Mouse (Mus musculus): Measurements from ENCODE around the gene Tnfaip1. TPM values are rescaled to one million over a fixed set of nuclear protein-coding genes. Genes with fewer than 3 reads are reported as not detected.
A peak's percentile ranks its signal among the peaks of the same experiment; 100 is the strongest.

Tnfaip1 gene
- polyA plus RNA-seq, 1 experiment from 2014 or later, result 67.1 TPM

GRCm38 (mm10) chr11:78512025-78512957 lies 23.8 kb downstream of the Tnfaip1 start, which contains the start of the genes Tmem199 and Poldip2:
TSS of gene Tmem199 (minus strand) at chr11:78512172.
TSS of gene Poldip2 (plus strand) at chr11:78512193.
- peak within 1 kb of the TSS; percentile 85 for H3K27ac ChIP-seq (replicated peaks)
- WGBS, result under 1% methylated on average over 67 of the region's 67 CpGs
- ATAC-seq (replicated peaks), result peak; percentile 97
- H3K4me3 ChIP-seq, result peak within 1 kb of the TSS; percentile 96
- H3K9me3 ChIP-seq, result no peaks in the 10 kb centered on the region
- peaks cover 41% of the 10 kb centered on the region for H3K36me3 ChIP-seq
- H3K9ac ChIP-seq (replicated peaks), result peak within 1 kb of the TSS; percentile 98
- peak within 1 kb of the TSS; percentile 92 for H3K4me2 ChIP-seq (replicated peaks)
- H3K4me1 ChIP-seq, result peaks cover 19% of the 10 kb centered on the region
- no peaks in the 10 kb centered on the region for H3K27me3 ChIP-seq

- H3K4me3 ChIP-seq, result no peak overlapping the region
- no peak overlapping the region for H3K27ac ChIP-seq (replicated peaks)
- 80% methylated on average over 5 of the region's 5 CpGs for WGBS
- H3K4me2 ChIP-seq (replicated peaks), result no peak overlapping the region
- H3K9me3 ChIP-seq, result no peaks in the 10 kb centered on the region
- H3K4me1 ChIP-seq, result peaks cover 19% of the 10 kb centered on the region
- H3K9ac ChIP-seq (replicated peaks), result no peak overlapping the region
- no peaks in the 10 kb centered on the region for H3K27me3 ChIP-seq
- peaks cover 25% of the 10 kb centered on the region for H3K36me3 ChIP-seq
- ATAC-seq (replicated peaks), result no peak
Measured at GRCm38 (mm10) chr11:78509148-78509547, 27.0 kb downstream of the Tnfaip1 start.

GRCm38 (mm10) chr11:78505430-78505829 lies 30.7 kb downstream of the Tnfaip1 start:
- Histone ChIP-seq H3K27ac (replicated peaks) (no peak overlapping the region), H3K9ac (replicated peaks) (no peak overlapping the region), H3K36me3 (peaks cover 25% of the 10 kb centered on the region), H3K4me2 (replicated peaks) (no peak overlapping the region), H3K4me3 (no peak overlapping the region), H3K27me3 (no peaks in the 10 kb centered on the region), H3K4me1 (peaks cover 8% of the 10 kb centered on the region), H3K9me3 (no peaks in the 10 kb centered on the region)
- WGBS, result 85% methylated on average over 3 of the region's 3 CpGs
- ATAC-seq (replicated peaks), result no peak

DNA sequence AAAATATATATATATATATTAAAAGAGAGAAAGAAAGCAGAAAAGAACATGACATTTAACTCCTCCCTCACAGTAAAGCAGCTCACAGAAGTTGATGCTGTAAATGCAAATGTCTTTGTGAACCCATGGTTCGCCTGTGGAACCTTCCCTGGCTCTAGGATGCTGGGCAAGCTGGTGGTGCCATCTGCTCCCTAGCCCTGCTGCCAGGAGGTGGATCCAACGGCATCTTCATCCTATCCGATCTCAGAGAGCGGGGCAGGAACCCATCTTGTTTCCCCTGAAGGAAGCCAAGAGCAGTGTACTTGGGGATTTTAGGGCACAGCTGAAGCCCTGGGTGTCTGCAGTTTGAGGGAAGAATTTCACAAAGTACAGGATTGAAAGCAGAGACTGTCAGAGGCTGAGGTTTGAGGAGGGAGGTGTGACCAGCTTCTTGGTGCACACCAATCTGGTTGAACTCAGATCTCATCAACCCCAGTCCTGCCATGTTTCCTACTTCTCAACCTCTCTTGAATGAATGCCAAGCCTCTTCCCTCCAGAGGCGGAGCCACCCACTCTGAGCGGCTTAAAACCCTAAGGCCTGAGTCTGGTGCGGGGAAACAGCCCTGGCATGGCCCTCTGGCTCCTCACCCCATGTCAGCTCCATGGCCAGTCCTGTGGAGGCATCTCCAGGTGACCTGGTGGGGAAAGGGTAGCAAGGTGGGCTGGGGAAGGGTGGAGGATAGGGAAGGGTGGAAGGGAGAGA lies 33.1 kb downstream of the Tnfaip1 start, which contains the start of gene Sebox:
Gene Sebox, plus strand, starts transcription at position 539 of the 742 bp plus-strand sequence.
- 56% methylated on average over 7 of the region's 7 CpGs for WGBS
- Histone ChIP-seq H3K27me3 (no peaks in the 10 kb centered on the region), H3K36me3 (peaks cover 17% of the 10 kb centered on the region), H3K4me1 (peaks cover 13% of the 10 kb centered on the region), H3K27ac (replicated peaks) (peak within 1 kb of the TSS; percentile 60; the same call in 1 of the 2 replicates), H3K9ac (replicated peaks) (no peak within 1 kb of the TSS), H3K4me3 (no peak within 1 kb of the TSS), H3K9me3 (no peaks in the 10 kb centered on the region), H3K4me2 (replicated peaks) (no peak within 1 kb of the TSS)
- ATAC-seq (replicated peaks), result no peak; the same call in 1 of the 2 replicates

GRCm38 (mm10) chr11:78501529-78501928 lies 34.6 kb downstream of the Tnfaip1 start:
- Histone ChIP-seq H3K4me3 (no peak overlapping the region), H3K9me3 (no peaks in the 10 kb centered on the region), H3K36me3 (peaks cover 3% of the 10 kb centered on the region; the same call in 1 of the 2 replicates), H3K27me3 (no peaks in the 10 kb centered on the region), H3K4me1 (peaks cover 18% of the 10 kb centered on the region), H3K9ac (replicated peaks) (no peak overlapping the region), H3K27ac (replicated peaks) (no peak overlapping the region), H3K4me2 (replicated peaks) (no peak overlapping the region)
- no peak for ATAC-seq (replicated peaks)
- WGBS, result 79% methylated on average over 20 of the region's 20 CpGs

- no peak overlapping the region for H3K27ac ChIP-seq (replicated peaks)
- no peaks in the 10 kb centered on the region for H3K9me3 ChIP-seq
- peaks cover 26% of the 10 kb centered on the region for H3K4me1 ChIP-seq
- no peak overlapping the region for H3K4me3 ChIP-seq
- no peaks in the 10 kb centered on the region for H3K27me3 ChIP-seq
- no peaks in the 10 kb centered on the region for H3K36me3 ChIP-seq
- no peak for ATAC-seq (replicated peaks)
- no peak overlapping the region for H3K9ac ChIP-seq (replicated peaks)
- 85% methylated on average over 9 of the region's 9 CpGs for WGBS
- no peak overlapping the region for H3K4me2 ChIP-seq (replicated peaks)
Measured at GRCm38 (mm10) chr11:78500623-78501202, 35.4 kb downstream of the Tnfaip1 start.

GRCm38 (mm10) chr11:78499543-78499942 lies 36.6 kb downstream of the Tnfaip1 start:
- no peaks in the 10 kb centered on the region for H3K36me3 ChIP-seq

GRCm38 (mm10) chr11:78499004-78499403 lies 37.1 kb downstream of the Tnfaip1 start, which contains the start of gene Vtn:
TSS of gene Vtn (plus strand) at chr11:78499091.
- peak within 1 kb of the TSS; percentile 92 for H3K4me3 ChIP-seq
- no peaks in the 10 kb centered on the region for H3K27me3 ChIP-seq
- H3K9me3 ChIP-seq, result no peaks in the 10 kb centered on the region
- peak within 1 kb of the TSS; percentile 96 for H3K27ac ChIP-seq (replicated peaks)
- no peaks in the 10 kb centered on the region for H3K36me3 ChIP-seq
- H3K9ac ChIP-seq (replicated peaks), result peak within 1 kb of the TSS; percentile 61
- WGBS, result 64% methylated on average over 7 of the region's 7 CpGs
- peaks cover 38% of the 10 kb centered on the region for H3K4me1 ChIP-seq
- ATAC-seq (replicated peaks), result no peak
- peak within 1 kb of the TSS; percentile 56 for H3K4me2 ChIP-seq (replicated peaks)

More at GRCm38 (mm10) chr11:78499543-78499942, 36.6 kb downstream of the Tnfaip1 start:
- Histone ChIP-seq H3K27me3 (no peaks in the 10 kb centered on the region), H3K9me3 (no peaks in the 10 kb centered on the region), H3K9ac (replicated peaks) (no peak overlapping the region), H3K4me2 (replicated peaks) (no peak overlapping the region), H3K4me1 (peaks cover 38% of the 10 kb centered on the region), H3K4me3 (peak overlapping the region; percentile 6; the same call in 1 of the 2 replicates), H3K27ac (replicated peaks) (no peak overlapping the region)
- 52% methylated on average over 16 of the region's 16 CpGs for WGBS
- ATAC-seq (replicated peaks), result no peak

- peaks cover 30% of the 10 kb centered on the region for H3K4me1 ChIP-seq
- H3K36me3 ChIP-seq, result no peaks in the 10 kb centered on the region
- peak within 1 kb of the TSS; percentile 96 for H3K9ac ChIP-seq (replicated peaks)
- no peaks in the 10 kb centered on the region for H3K9me3 ChIP-seq
- H3K4me2 ChIP-seq (replicated peaks), result peak within 1 kb of the TSS; percentile 56
- 2% methylated on average over 35 of the region's 36 CpGs for WGBS
- H3K4me3 ChIP-seq, result peak within 1 kb of the TSS; percentile 92
- no peaks in the 10 kb centered on the region for H3K27me3 ChIP-seq
- H3K27ac ChIP-seq (replicated peaks), result peak within 1 kb of the TSS; percentile 96
- ATAC-seq (replicated peaks), result peak; percentile 98
Measured at GRCm38 (mm10) chr11:78497544-78498522, 38.3 kb downstream of the Tnfaip1 start, which contains the start of gene Sarm1. TSS of gene Sarm1 (minus strand) at chr11:78497754.

DNA sequence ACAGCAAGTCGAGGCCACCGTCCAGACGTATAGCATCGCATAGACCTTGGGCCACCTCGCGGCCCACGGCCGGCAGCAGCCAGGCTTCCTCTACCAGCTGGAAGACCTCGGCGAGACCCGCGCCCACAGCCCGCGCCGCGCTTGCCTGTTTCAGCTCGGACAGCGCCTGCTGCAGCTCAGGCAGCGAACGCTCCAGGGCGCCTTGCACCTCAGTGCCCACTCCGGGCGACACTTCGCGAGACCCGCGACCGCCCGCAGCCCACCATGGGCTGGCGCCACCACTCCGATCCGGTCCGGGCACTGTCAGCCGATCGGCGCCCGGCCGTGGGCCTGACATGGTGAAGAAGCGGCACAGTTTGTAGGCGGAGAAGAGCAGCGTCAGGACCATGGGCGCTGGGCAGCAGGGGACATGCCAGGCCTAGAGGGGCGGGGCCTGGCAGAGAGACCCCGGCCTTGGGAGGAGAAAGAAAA lies 39.0 kb downstream of the Tnfaip1 start:
- Histone ChIP-seq H3K27ac (replicated peaks) (peak overlapping the region; percentile 96), H3K36me3 (no peaks in the 10 kb centered on the region), H3K9me3 (no peaks in the 10 kb centered on the region), H3K27me3 (no peaks in the 10 kb centered on the region), H3K9ac (replicated peaks) (peak overlapping the region; percentile 96), H3K4me2 (replicated peaks) (peak overlapping the region; percentile 56), H3K4me1 (peaks cover 30% of the 10 kb centered on the region), H3K4me3 (peak overlapping the region; percentile 92)
- under 1% methylated on average over 44 of the region's 44 CpGs for WGBS
- ATAC-seq (replicated peaks), result peak; percentile 76
